Mouse (Mus musculus) testis, adult 2 months (tissue): ENCODE results near the gene Shank2. TPM values are rescaled to one million over a fixed set of nuclear protein-coding genes. Genes with fewer than 3 reads are reported as not detected.

Source experiments
- H3K27ac ChIP-seq: fragments of 200-500 bp; 2 replicates; pipeline ENCODE4 v1.5.1; 2012; ENCODE audit warnings: low read depth, low read length; ENCODE audit not compliant: control insufficient read depth, insufficient read depth
- H3K27me3 ChIP-seq: fragments of 200-500 bp; 2 replicates; pipeline ENCODE4 v1.6.1; 2012; ENCODE audit warnings: mild to moderate bottlenecking, low read length, moderate library complexity; ENCODE audit not compliant: control insufficient read depth, insufficient read depth
- H3K36me3 ChIP-seq: fragments of 200-500 bp; 2 replicates; pipeline ENCODE4 v1.6.1; 2012; ENCODE audit warnings: mild to moderate bottlenecking, low read length; ENCODE audit not compliant: control insufficient read depth, insufficient read depth
- H3K4me1 ChIP-seq: fragments of 200-500 bp; 2 replicates; pipeline ENCODE4 v1.6.1; 2012; ENCODE audit warnings: low read length; ENCODE audit not compliant: control insufficient read depth, insufficient read depth
- H3K4me3 ChIP-seq: fragments of 200-500 bp; 2 replicates; pipeline ENCODE4 v1.5.1; 2012; ENCODE audit warnings: low read depth, mild to moderate bottlenecking, low read length, moderate library complexity, mixed read lengths; ENCODE audit not compliant: control insufficient read depth
- CTCF ChIP-seq: fragments of 200-500 bp; IDR thresholded peaks from 2 replicates; pipeline ENCODE4 v1.5.1; 2012; ENCODE audit warnings: low read depth, mild to moderate bottlenecking, inconsistent platforms, low read length, moderate library complexity; ENCODE audit not compliant: control insufficient read depth, insufficient read depth, insufficient replicate concordance
- POLR2A ChIP-seq: fragments of 200-500 bp; IDR thresholded peaks from 2 replicates; pipeline ENCODE4 v1.6.1; 2012; ENCODE audit warnings: low read depth, mild to moderate bottlenecking, inconsistent platforms, low read length, moderate library complexity; ENCODE audit not compliant: control insufficient read depth
- polyA plus RNA-seq: library from polyadenylated mRNA; depleted of rRNA; stranded (reverse); fragments of >200 nt; gene quantifications from 2 replicates; pipeline ENCODE4 v1.2.3, GENCODE M21; 2012

The Shank2 gene
- polyA plus RNA-seq, 1 experiment: 34.7 TPM

DNA sequence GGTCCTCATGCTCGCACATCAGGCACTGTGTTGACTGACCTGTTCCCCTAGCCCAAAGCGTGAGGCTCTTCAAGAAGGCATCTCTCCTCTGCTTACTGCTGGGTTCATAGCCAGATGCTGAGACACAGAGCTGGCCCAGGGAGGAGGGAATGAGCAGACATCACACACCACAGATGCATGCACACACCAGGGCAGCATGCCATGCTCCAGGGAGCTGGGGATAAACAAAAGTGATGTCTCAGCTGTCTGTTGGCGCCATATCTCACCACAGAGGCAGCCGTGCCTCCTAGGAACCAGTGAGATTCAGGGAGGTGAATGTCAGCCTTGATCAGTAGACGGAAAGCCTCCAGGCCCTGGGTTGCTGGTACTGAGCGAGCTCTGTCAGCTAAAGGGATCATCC is 242.5 kb downstream of the Shank2 start:
- TF ChIP-seq CTCF (no peak), POLR2A (no peak)
- Histone ChIP-seq H3K27me3 (no peaks in the 10 kb centered on the region), H3K4me3 (no peak overlapping the region), H3K4me1 (no peaks in the 10 kb centered on the region), H3K36me3 (no peaks in the 10 kb centered on the region), H3K27ac (no peak overlapping the region)

- Histone ChIP-seq H3K4me3 (no peak overlapping the region), H3K4me1 (no peaks in the 10 kb centered on the region), H3K27me3 (no peaks in the 10 kb centered on the region), H3K36me3 (no peaks in the 10 kb centered on the region), H3K27ac (no peak overlapping the region)
- no peak for TF ChIP-seq POLR2A
- TF ChIP-seq CTCF: no peak
Observed at GRCm38 (mm10) chr7:144246271-144246670, 244.5 kb downstream of the Shank2 start.

DNA sequence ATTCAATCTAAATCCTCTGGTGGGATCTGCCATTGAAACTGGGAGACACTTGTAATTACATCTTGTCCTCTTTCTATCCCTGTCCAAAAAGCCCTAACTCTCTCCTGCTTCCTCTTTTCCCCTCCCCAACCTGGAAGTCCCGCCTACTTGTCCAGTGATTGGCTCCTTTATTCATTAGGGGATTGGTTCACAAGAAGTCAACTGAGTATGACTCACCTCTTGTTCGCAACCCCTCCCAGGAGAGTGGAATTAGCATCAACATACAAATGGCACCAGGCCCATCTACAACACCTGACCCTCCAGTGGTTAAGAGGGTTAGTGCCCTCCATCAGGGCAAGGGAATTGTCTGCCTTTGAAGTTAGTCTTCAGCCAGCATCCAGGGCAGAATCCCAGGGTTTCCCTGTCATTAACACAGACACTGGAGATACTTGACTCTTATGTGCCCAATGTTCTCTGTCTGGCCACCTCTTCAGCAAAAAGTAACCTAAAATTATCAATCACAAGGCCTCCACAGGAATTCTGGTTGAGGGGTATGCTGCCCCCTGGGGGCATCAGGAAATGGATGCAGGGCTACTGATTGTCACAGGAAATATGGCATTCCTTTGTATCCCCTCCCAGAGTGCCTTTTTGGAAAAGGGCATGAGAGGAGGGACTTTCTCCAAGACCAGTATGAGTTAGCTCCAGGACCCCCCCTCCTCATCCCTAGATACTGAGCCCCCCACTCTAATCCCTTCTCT is 247.1 kb downstream of the Shank2 start:
- no peaks in the 10 kb centered on the region for H3K36me3 ChIP-seq
- no peak for TF ChIP-seq CTCF
- TF ChIP-seq POLR2A: no peak
- no peaks in the 10 kb centered on the region for H3K4me1 ChIP-seq
- H3K4me3 ChIP-seq: no peak overlapping the region
- no peaks in the 10 kb centered on the region for H3K27me3 ChIP-seq
- H3K27ac ChIP-seq: no peak overlapping the region

- Histone ChIP-seq H3K36me3 (no peaks in the 10 kb centered on the region), H3K4me3 (no peak overlapping the region), H3K27ac (no peak overlapping the region), H3K4me1 (no peaks in the 10 kb centered on the region), H3K27me3 (no peaks in the 10 kb centered on the region)
- no peak for TF ChIP-seq CTCF
- TF ChIP-seq POLR2A: no peak
Observed at GRCm38 (mm10) chr7:144250791-144251190, 249.1 kb downstream of the Shank2 start.

DNA sequence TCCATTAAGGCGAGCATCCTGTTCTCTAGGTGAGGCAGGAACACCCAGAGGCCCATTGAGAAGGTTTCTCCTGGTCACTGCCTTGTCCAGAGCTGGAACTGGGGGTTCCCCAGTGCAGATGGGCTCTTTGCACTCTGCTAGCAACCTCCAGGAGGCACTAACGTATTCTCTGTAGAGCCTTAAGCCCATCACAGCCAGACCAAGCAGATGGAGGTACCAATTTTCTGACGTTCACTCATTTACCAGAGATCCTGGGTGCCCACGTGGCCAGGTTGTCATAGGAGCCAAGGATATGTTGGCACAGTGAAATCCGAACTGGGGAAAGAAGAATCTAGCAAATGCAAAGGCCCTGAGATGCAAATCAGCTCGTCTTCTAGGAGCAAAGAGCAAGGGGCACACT is 249.5 kb downstream of the Shank2 start:
- no peak overlapping the region for H3K27ac ChIP-seq
- no peaks in the 10 kb centered on the region for H3K4me1 ChIP-seq
- TF ChIP-seq POLR2A (no peak), CTCF (no peak)
- no peaks in the 10 kb centered on the region for H3K27me3 ChIP-seq
- no peak overlapping the region for H3K4me3 ChIP-seq
- no peaks in the 10 kb centered on the region for H3K36me3 ChIP-seq

DNA sequence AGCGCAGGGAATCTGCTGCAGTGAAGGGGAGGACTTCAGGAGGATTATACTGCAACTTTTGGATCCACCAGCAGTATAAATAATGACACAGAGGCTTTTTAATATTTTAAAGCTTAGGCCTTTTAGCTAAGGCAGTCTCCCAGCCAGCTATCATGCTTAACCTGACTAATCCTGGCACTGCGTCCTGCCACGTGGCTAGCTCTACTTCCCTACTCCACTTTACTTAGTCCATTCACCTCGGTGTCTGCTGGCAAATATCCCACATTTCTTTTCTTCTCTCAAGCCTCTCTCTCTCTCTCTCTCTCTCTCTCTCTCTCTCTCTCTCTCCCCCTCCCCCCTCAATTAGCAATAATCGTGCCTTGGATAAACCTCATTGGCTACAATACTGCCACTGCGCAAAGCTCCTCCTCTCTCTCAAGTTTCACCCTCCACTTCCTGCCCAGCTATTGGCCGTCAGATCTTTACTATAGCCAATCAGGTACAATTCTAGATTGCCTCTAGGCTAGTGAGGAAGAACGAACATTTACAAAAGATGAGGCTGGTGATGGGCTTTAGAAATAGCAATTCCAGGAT is 253.0 kb downstream of the Shank2 start:
- no peak overlapping the region for H3K27ac ChIP-seq
- no peaks in the 10 kb centered on the region for H3K36me3 ChIP-seq
- H3K27me3 ChIP-seq: no peaks in the 10 kb centered on the region
- H3K4me1 ChIP-seq: no peaks in the 10 kb centered on the region
- no peak overlapping the region for H3K4me3 ChIP-seq
- no peak for TF ChIP-seq CTCF
- TF ChIP-seq POLR2A: no peak

DNA sequence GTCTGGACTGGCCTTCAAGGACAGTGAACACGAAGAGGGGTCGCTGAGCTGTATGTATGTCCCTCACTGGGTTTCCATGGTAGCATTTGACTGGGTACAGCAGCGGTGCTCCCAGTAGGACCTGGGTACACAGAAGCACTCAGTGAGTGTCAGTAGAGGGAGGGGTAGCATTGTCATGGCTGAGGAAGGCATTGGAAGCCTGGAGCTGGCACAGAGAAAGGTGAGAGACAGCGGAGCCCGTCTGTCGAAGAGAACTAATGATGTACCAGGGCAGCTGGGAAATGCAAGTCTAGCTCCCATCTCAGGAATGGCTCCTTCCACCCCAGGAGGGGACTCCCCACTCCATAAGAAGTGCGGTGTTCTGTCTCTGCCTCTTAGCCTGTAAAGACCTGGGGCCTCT is 256.1 kb downstream of the Shank2 start:
- Histone ChIP-seq H3K27me3 (no peaks in the 10 kb centered on the region), H3K4me1 (no peaks in the 10 kb centered on the region), H3K36me3 (no peaks in the 10 kb centered on the region), H3K27ac (no peak overlapping the region), H3K4me3 (no peak overlapping the region)
- TF ChIP-seq POLR2A (no peak), CTCF (no peak)
